Mouse (Mus musculus) hindbrain, postnatal 0 days (tissue): ENCODE results near the gene Metap1d. TPM values are rescaled to one million over a fixed set of nuclear protein-coding genes. Genes with fewer than 3 reads are reported as not detected.

ENCODE experiments used
- ATAC-seq: fragments of 200-750 bp; cut with Nextera tagmentation; 2 replicates; pipeline ENCODE4 v1.8.0; 2017; ENCODE audit warnings: mild to moderate bottlenecking, moderate TSS enrichment, moderate library complexity
- DNase-seq: peaks from one replicate; pipeline ENCODE4 v3.0.0-alpha.2; 2015; ENCODE audit warnings: low spot score
- H3K27ac ChIP-seq: fragments of 300-500 bp; sonication (generic); 2 replicates; pipeline ENCODE4 v1.5.1; 2014; ENCODE audit warnings: mild to moderate bottlenecking
- H3K27me3 ChIP-seq: fragments of 300-500 bp; sonication (generic); 2 replicates; pipeline ENCODE4 v1.6.1; 2014; ENCODE audit warnings: low read length, mixed read lengths; ENCODE audit not compliant: insufficient read depth
- H3K36me3 ChIP-seq: fragments of 300-500 bp; sonication (generic); 2 replicates; pipeline ENCODE4 v1.6.1; 2014; ENCODE audit warnings: low read length, mixed read lengths; ENCODE audit not compliant: insufficient read depth
- H3K4me1 ChIP-seq: fragments of 300-500 bp; sonication (generic); 2 replicates; pipeline ENCODE4 v1.6.1; 2014; ENCODE audit warnings: antibody characterized with exemption, low read length, mixed read lengths; ENCODE audit not compliant: insufficient read depth
- H3K4me2 ChIP-seq: fragments of 300-500 bp; sonication (generic); 2 replicates; pipeline ENCODE4 v1.6.1; 2014; ENCODE audit warnings: low read depth, mild to moderate bottlenecking, low read length, moderate library complexity, mixed read lengths
- H3K4me3 ChIP-seq: fragments of 300-500 bp; sonication (generic); 2 replicates; pipeline ENCODE4 v1.5.1; 2014; ENCODE audit warnings: low read length
- H3K9ac ChIP-seq: fragments of 300-500 bp; sonication (generic); replicated peaks from 2 replicates; pipeline ENCODE4 v1.6.1; 2014; ENCODE audit warnings: mild to moderate bottlenecking, low read length, moderate library complexity, mixed read lengths
- H3K9me3 ChIP-seq: fragments of 300-500 bp; sonication (generic); 2 replicates; pipeline ENCODE4 v1.6.1; 2016; ENCODE audit warnings: low read length, mixed read lengths
- CTCF ChIP-seq: IDR thresholded peaks from 2 replicates; pipeline ENCODE4 v1.5.1; 2016; ENCODE audit warnings: antibody characterized with exemption, control low read depth, low read depth
- WGBS: fragments of 180-500 bp; shearing (Covaris S2); extraction: QIAGEN DNeasy Blood & Tissue Kit; methylation state at CpG from one replicate; pipeline ENCODE4 v1.1.7; 2014; 5-methylcytosine and 5-hydroxymethylcytosine counted together
- polyA plus RNA-seq: library from polyadenylated mRNA; unstranded; fragments of >200 nt; fragmentation: Nextera tagmentation; extraction: Ambion mirVana; gene quantifications from 2 replicates; pipeline ENCODE4 v1.2.1, GENCODE M21; 2015
- total RNA-seq: library from RNA; depleted of rRNA; stranded (reverse); fragments of >200 nt; gene quantifications from 2 replicates; pipeline ENCODE4 v1.2.3, GENCODE M21; 2014

The Metap1d gene
- total and polyA plus RNA-seq, 2 experiments from 2014 or later, result 12.0 to 26.2 TPM

GRCm38 (mm10) chr2:71542227-71542815, 89.2 kb downstream of the Metap1d start:
- TF ChIP-seq CTCF, result no peak
- Histone ChIP-seq H3K9me3 (no peaks in the 10 kb centered on the region), H3K4me1 (peaks cover 8% of the 10 kb centered on the region; the same call in 1 of the 2 replicates), H3K4me2 (no peak overlapping the region), H3K4me3 (no peak overlapping the region), H3K27ac (no peak overlapping the region), H3K9ac (no peak overlapping the region), H3K36me3 (no peaks in the 10 kb centered on the region), H3K27me3 (peaks cover 77% of the 10 kb centered on the region)
- WGBS, result 5% methylated on average over 11 of the region's 11 CpGs
- no peak for ATAC-seq
- DNase-seq, result no peak

- WGBS, result under 1% methylated on average over 28 of the region's 30 CpGs
- Histone ChIP-seq H3K4me3 (no peak overlapping the region), H3K4me2 (no peak overlapping the region)
Measured at GRCm38 (mm10) chr2:71542816-71543301, 89.8 kb downstream of the Metap1d start.

GRCm38 (mm10) chr2:71543531-71543930, 90.5 kb downstream of the Metap1d start:
- H3K27ac ChIP-seq, result no peak overlapping the region
- no peaks in the 10 kb centered on the region for H3K9me3 ChIP-seq
- ATAC-seq, result no peak
- H3K9ac ChIP-seq, result no peak overlapping the region
- no peaks in the 10 kb centered on the region for H3K36me3 ChIP-seq
- no peak for DNase-seq
- no peak overlapping the region for H3K4me2 ChIP-seq
- TF ChIP-seq CTCF, result no peak
- H3K4me1 ChIP-seq, result peaks cover 8% of the 10 kb centered on the region; the same call in 1 of the 2 replicates
- peaks cover 74% of the 10 kb centered on the region for H3K27me3 ChIP-seq
- H3K4me3 ChIP-seq, result no peak overlapping the region
- WGBS, result 6% methylated on average over 9 of the region's 9 CpGs

More at GRCm38 (mm10) chr2:71542816-71543301, 89.8 kb downstream of the Metap1d start:
- Histone ChIP-seq H3K4me1 (peaks cover 8% of the 10 kb centered on the region; the same call in 1 of the 2 replicates), H3K9me3 (no peaks in the 10 kb centered on the region), H3K9ac (no peak overlapping the region), H3K27me3 (peaks cover 76% of the 10 kb centered on the region), H3K36me3 (no peaks in the 10 kb centered on the region), H3K27ac (no peak overlapping the region)
- ATAC-seq, result no peak; the same call in 1 of the 2 replicates
- TF ChIP-seq CTCF, result no peak
- DNase-seq, result no peak

GRCm38 (mm10) chr2:71543948-71544347, 90.9 kb downstream of the Metap1d start:
- 3% methylated on average over 20 of the region's 20 CpGs for WGBS

GRCm38 (mm10) chr2:71544391-71545285, 91.6 kb downstream of the Metap1d start:
- DNase-seq (no peak), ATAC-seq (no peak)
- Histone ChIP-seq H3K27me3 (peaks cover 71% of the 10 kb centered on the region), H3K9ac (no peak overlapping the region; the same call in 1 of the 2 replicates), H3K4me3 (no peak overlapping the region; the same call in 1 of the 2 replicates), H3K36me3 (no peaks in the 10 kb centered on the region), H3K4me1 (peaks cover 8% of the 10 kb centered on the region; the same call in 1 of the 2 replicates), H3K4me2 (no peak overlapping the region), H3K9me3 (no peaks in the 10 kb centered on the region), H3K27ac (no peak overlapping the region)
- WGBS, result 1% methylated on average over 61 of the region's 61 CpGs
- TF ChIP-seq CTCF, result no peak

More at GRCm38 (mm10) chr2:71543948-71544347, 90.9 kb downstream of the Metap1d start:
- no peak overlapping the region for H3K27ac ChIP-seq
- ATAC-seq, result no peak
- DNase-seq, result no peak
- H3K4me1 ChIP-seq, result peaks cover 8% of the 10 kb centered on the region; the same call in 1 of the 2 replicates
- H3K9ac ChIP-seq, result no peak overlapping the region
- no peak overlapping the region for H3K4me2 ChIP-seq
- H3K36me3 ChIP-seq, result no peaks in the 10 kb centered on the region
- no peak for TF ChIP-seq CTCF
- H3K9me3 ChIP-seq, result no peaks in the 10 kb centered on the region
- H3K27me3 ChIP-seq, result peaks cover 73% of the 10 kb centered on the region
- no peak overlapping the region for H3K4me3 ChIP-seq

- Histone ChIP-seq H3K9me3 (no peaks in the 10 kb centered on the region), H3K36me3 (no peaks in the 10 kb centered on the region), H3K4me3 (peak overlapping the region; percentile 36), H3K27me3 (peaks cover 77% of the 10 kb centered on the region), H3K27ac (no peak overlapping the region), H3K4me1 (peaks cover 8% of the 10 kb centered on the region; the same call in 1 of the 2 replicates), H3K4me2 (peak overlapping the region; percentile 74), H3K9ac (no peak overlapping the region)
- no peak for TF ChIP-seq CTCF
- 1% methylated on average over 32 of the region's 32 CpGs for WGBS
- ATAC-seq (peak; percentile 16; the same call in 1 of the 2 replicates), DNase-seq (no peak)
Measured at GRCm38 (mm10) chr2:71545401-71545881, 92.4 kb downstream of the Metap1d start.
